Mouse (Mus musculus): ENCODE data around the gene Spag4. TPM values are rescaled to one million over a fixed set of nuclear protein-coding genes. Genes with fewer than 3 reads are reported as not detected.

The Spag4 gene
- polyA plus RNA-seq, 1 experiment from 2014 or later, result 3.3 TPM

Other genes with a start within 250 kb of the Spag4 start
- gene BC029722, start 245.7 kb upstream of the Spag4 start, polyA plus RNA-seq (2014; fragmentation: Nextera tagmentation; extraction: Ambion mirVana), result 5.6 and 5.7 TPM in 2 replicates
- gene Eif6, start 238.2 kb upstream of the Spag4 start, polyA plus RNA-seq (2014; fragmentation: Nextera tagmentation; extraction: Ambion mirVana), result 138 and 148 TPM in 2 replicates
- 0.06 and 0.15 TPM in 2 replicates for gene Fam83c, start 230.3 kb upstream of the Spag4 start, polyA plus RNA-seq (2014; fragmentation: Nextera tagmentation; extraction: Ambion mirVana)
- gene Uqcc1, start 134.9 kb upstream of the Spag4 start, polyA plus RNA-seq (2014; fragmentation: Nextera tagmentation; extraction: Ambion mirVana), result 86.7 and 118 TPM in 2 replicates
- gene Gm15557, start 124.4 kb upstream of the Spag4 start, polyA plus RNA-seq (2014; fragmentation: Nextera tagmentation; extraction: Ambion mirVana), result not detected in 2 replicates
- gene Gdf5, start 119.8 kb upstream of the Spag4 start, polyA plus RNA-seq (2014; fragmentation: Nextera tagmentation; extraction: Ambion mirVana), result 0.36 and 0.63 TPM in 2 replicates
- 6.4 and 12.3 TPM in 2 replicates for gene Cep250, start 108.7 kb upstream of the Spag4 start, polyA plus RNA-seq (2014; fragmentation: Nextera tagmentation; extraction: Ambion mirVana)
- 0.80 and 1.1 TPM in 2 replicates for gene 6430550D23Rik, start 57.2 kb upstream of the Spag4 start, polyA plus RNA-seq (2014; fragmentation: Nextera tagmentation; extraction: Ambion mirVana)
- gene Ergic3, start 57.1 kb upstream of the Spag4 start, polyA plus RNA-seq (2014; fragmentation: Nextera tagmentation; extraction: Ambion mirVana), result 170 and 184 TPM in 2 replicates
- gene Fer1l4, start 12.2 kb upstream of the Spag4 start, polyA plus RNA-seq (2014; fragmentation: Nextera tagmentation; extraction: Ambion mirVana), result not detected in 2 replicates
- 29.5 and 35.7 TPM in 2 replicates for gene Cpne1, start 46.8 kb downstream of the Spag4 start, polyA plus RNA-seq (2014; fragmentation: Nextera tagmentation; extraction: Ambion mirVana)
- gene Rbm12, start 46.8 kb downstream of the Spag4 start, polyA plus RNA-seq (2014; fragmentation: Nextera tagmentation; extraction: Ambion mirVana), result 22.3 and 25.8 TPM in 2 replicates
- 11.6 and 14.1 TPM in 2 replicates for gene Gm28036, start 61.9 kb downstream of the Spag4 start, polyA plus RNA-seq (2014; fragmentation: Nextera tagmentation; extraction: Ambion mirVana)
- 428 and 430 TPM in 2 replicates for gene Romo1, start 78.9 kb downstream of the Spag4 start, polyA plus RNA-seq (2014; fragmentation: Nextera tagmentation; extraction: Ambion mirVana)
- 55.7 and 58.2 TPM in 2 replicates for gene Nfs1, start 79.0 kb downstream of the Spag4 start, polyA plus RNA-seq (2014; fragmentation: Nextera tagmentation; extraction: Ambion mirVana)
- 465 and 476 TPM in 2 replicates for gene Rbm39, start 115.1 kb downstream of the Spag4 start, polyA plus RNA-seq (2014; fragmentation: Nextera tagmentation; extraction: Ambion mirVana)
- 61.1 and 62.7 TPM in 2 replicates for gene Phf20, start 131.3 kb downstream of the Spag4 start, polyA plus RNA-seq (2014; fragmentation: Nextera tagmentation; extraction: Ambion mirVana)
- gene Cnbd2, start 247.1 kb downstream of the Spag4 start, polyA plus RNA-seq (2014; fragmentation: Nextera tagmentation; extraction: Ambion mirVana), result 2.2 and 2.3 TPM in 2 replicates
- 50.6 and 59.0 TPM in 2 replicates for gene Scand1, start 247.5 kb downstream of the Spag4 start, polyA plus RNA-seq (2014; fragmentation: Nextera tagmentation; extraction: Ambion mirVana)

All from heart, embryonic 11.5 days (tissue).